Mouse (Mus musculus): Measurements from ENCODE around the gene Speer4e. TPM values are rescaled to one million over a fixed set of nuclear protein-coding genes. Genes with fewer than 3 reads are reported as not detected.
"Not testable (repeated sequence)": the region's sequence is repeated elsewhere in the genome, so short reads cannot be mapped to it uniquely, and the experiment has no call there.

The Speer4e gene
- polyA plus RNA-seq (2015; fragmentation: Nextera tagmentation; extraction: Ambion mirVana): not detected in 2 replicates

- ATAC-seq; H3K36me3 ChIP-seq (ENCODE audit: control insufficient read depth, insufficient read depth, low read length); H3K4me2 ChIP-seq (ENCODE audit: low read length); H3K4me1 ChIP-seq (ENCODE audit: control insufficient read depth, insufficient read depth, low read depth, low read length); H3K27me3 ChIP-seq (replicated peaks; ENCODE audit: control insufficient read depth, insufficient read depth, low read length); H3K27ac ChIP-seq (ENCODE audit: low read depth, low read length); H3K9me3 ChIP-seq (ENCODE audit: control insufficient read depth, low read length); H3K9ac ChIP-seq (ENCODE audit: low read depth, low read length); H3K4me3 ChIP-seq (ENCODE audit: low read length): not testable (repeated sequence)
- WGBS: 43% methylated on average over 1 of the region's 1 CpGs
Measured at GRCm38 (mm10) chr5:14938329-14938728, at the start of gene Speer4e. TSS of gene Speer4e (minus strand) at chr5:14938429.

GRCm38 (mm10) chr5:14986649-14987387 lies 48.6 kb upstream of the Speer4e start:
- not testable (repeated sequence) for H3K9ac ChIP-seq (ENCODE audit: low read depth, low read length); H3K4me3 ChIP-seq (ENCODE audit: low read length); H3K27ac ChIP-seq (ENCODE audit: low read depth, low read length); H3K4me1 ChIP-seq (ENCODE audit: control insufficient read depth, insufficient read depth, low read depth, low read length); H3K36me3 ChIP-seq (ENCODE audit: control insufficient read depth, insufficient read depth, low read length); H3K9me3 ChIP-seq (ENCODE audit: control insufficient read depth, low read length); H3K4me2 ChIP-seq (ENCODE audit: low read length); H3K27me3 ChIP-seq (replicated peaks; ENCODE audit: control insufficient read depth, insufficient read depth, low read length); ATAC-seq
- 43% methylated on average over 5 of the region's 6 CpGs for WGBS

- no CpG with 5 or more reads among the region's 1 CpGs for WGBS
- H3K4me3 ChIP-seq (ENCODE audit: low read length); H3K27me3 ChIP-seq (replicated peaks; ENCODE audit: control insufficient read depth, insufficient read depth, low read length); H3K4me1 ChIP-seq (ENCODE audit: control insufficient read depth, insufficient read depth, low read depth, low read length); ATAC-seq; H3K9ac ChIP-seq (ENCODE audit: low read depth, low read length); H3K4me2 ChIP-seq (ENCODE audit: low read length); H3K36me3 ChIP-seq (ENCODE audit: control insufficient read depth, insufficient read depth, low read length); H3K27ac ChIP-seq (ENCODE audit: low read depth, low read length): not testable (repeated sequence)
- peaks cover 20% of the 10 kb centered on the region for H3K9me3 ChIP-seq (ENCODE audit: control insufficient read depth, low read length)
Measured at GRCm38 (mm10) chr5:14978835-14979234, 40.6 kb upstream of the Speer4e start, which contains the start of gene Gm10354. TSS of gene Gm10354 (minus strand) at chr5:14978935.

- not testable (repeated sequence) for H3K4me3 ChIP-seq (ENCODE audit: low read length); H3K27ac ChIP-seq (ENCODE audit: low read depth, low read length); H3K9ac ChIP-seq (ENCODE audit: low read depth, low read length); H3K27me3 ChIP-seq (replicated peaks; ENCODE audit: control insufficient read depth, insufficient read depth, low read length); ATAC-seq; H3K4me2 ChIP-seq (ENCODE audit: low read length); H3K4me1 ChIP-seq (ENCODE audit: control insufficient read depth, insufficient read depth, low read depth, low read length); H3K36me3 ChIP-seq (ENCODE audit: control insufficient read depth, insufficient read depth, low read length)
- WGBS: 77% methylated on average over 4 of the region's 4 CpGs
- H3K9me3 ChIP-seq (ENCODE audit: control insufficient read depth, low read length): peaks cover 16% of the 10 kb centered on the region
Measured at GRCm38 (mm10) chr5:14977368-14977767, 39.1 kb upstream of the Speer4e start.

DNA sequence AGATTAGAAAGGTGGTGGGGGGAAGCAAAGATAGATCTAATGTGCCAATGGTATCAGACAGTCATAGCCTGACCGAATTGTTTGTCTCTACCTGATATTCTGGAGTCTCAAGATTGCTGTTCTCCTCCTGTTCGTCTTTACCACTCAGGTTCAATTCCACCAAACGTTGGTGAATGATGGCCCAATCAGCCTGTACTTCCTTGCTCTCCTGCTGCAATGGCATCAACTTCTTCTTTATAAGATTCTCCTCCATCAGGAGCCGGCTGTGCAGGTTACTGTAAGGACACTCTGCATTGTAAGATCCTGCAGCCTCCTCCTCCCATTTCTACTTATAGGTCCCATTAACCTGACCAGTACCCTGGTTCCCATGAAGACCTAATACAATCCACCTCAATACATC lies 37.1 kb upstream of the Speer4e start:
- H3K27me3 ChIP-seq (replicated peaks; ENCODE audit: control insufficient read depth, insufficient read depth, low read length); ATAC-seq; H3K4me3 ChIP-seq (ENCODE audit: low read length); H3K4me2 ChIP-seq (ENCODE audit: low read length); H3K9ac ChIP-seq (ENCODE audit: low read depth, low read length); H3K36me3 ChIP-seq (ENCODE audit: control insufficient read depth, insufficient read depth, low read length); H3K4me1 ChIP-seq (ENCODE audit: control insufficient read depth, insufficient read depth, low read depth, low read length); H3K27ac ChIP-seq (ENCODE audit: low read depth, low read length): not testable (repeated sequence)
- H3K9me3 ChIP-seq (ENCODE audit: control insufficient read depth, low read length): peaks cover 13% of the 10 kb centered on the region
- 58% methylated on average over 3 of the region's 4 CpGs for WGBS

- H3K9ac ChIP-seq (ENCODE audit: low read depth, low read length); ATAC-seq; H3K36me3 ChIP-seq (ENCODE audit: control insufficient read depth, insufficient read depth, low read length); H3K4me1 ChIP-seq (ENCODE audit: control insufficient read depth, insufficient read depth, low read depth, low read length); H3K4me2 ChIP-seq (ENCODE audit: low read length); H3K4me3 ChIP-seq (ENCODE audit: low read length); H3K9me3 ChIP-seq (ENCODE audit: control insufficient read depth, low read length); H3K27me3 ChIP-seq (replicated peaks; ENCODE audit: control insufficient read depth, insufficient read depth, low read length); H3K27ac ChIP-seq (ENCODE audit: low read depth, low read length): not testable (repeated sequence)
- WGBS: 75% methylated on average over 3 of the region's 3 CpGs
Measured at GRCm38 (mm10) chr5:14972841-14973240, 34.6 kb upstream of the Speer4e start.

GRCm38 (mm10) chr5:14963821-14964220 lies 25.6 kb upstream of the Speer4e start:
- not testable (repeated sequence) for H3K4me1 ChIP-seq (ENCODE audit: control insufficient read depth, insufficient read depth, low read depth, low read length); H3K9ac ChIP-seq (ENCODE audit: low read depth, low read length); ATAC-seq; H3K36me3 ChIP-seq (ENCODE audit: control insufficient read depth, insufficient read depth, low read length); H3K27ac ChIP-seq (ENCODE audit: low read depth, low read length); H3K4me2 ChIP-seq (ENCODE audit: low read length); H3K4me3 ChIP-seq (ENCODE audit: low read length); H3K27me3 ChIP-seq (replicated peaks; ENCODE audit: control insufficient read depth, insufficient read depth, low read length)
- WGBS: 79% methylated on average over 13 of the region's 13 CpGs
- peaks cover 16% of the 10 kb centered on the region for H3K9me3 ChIP-seq (ENCODE audit: control insufficient read depth, low read length)

DNA sequence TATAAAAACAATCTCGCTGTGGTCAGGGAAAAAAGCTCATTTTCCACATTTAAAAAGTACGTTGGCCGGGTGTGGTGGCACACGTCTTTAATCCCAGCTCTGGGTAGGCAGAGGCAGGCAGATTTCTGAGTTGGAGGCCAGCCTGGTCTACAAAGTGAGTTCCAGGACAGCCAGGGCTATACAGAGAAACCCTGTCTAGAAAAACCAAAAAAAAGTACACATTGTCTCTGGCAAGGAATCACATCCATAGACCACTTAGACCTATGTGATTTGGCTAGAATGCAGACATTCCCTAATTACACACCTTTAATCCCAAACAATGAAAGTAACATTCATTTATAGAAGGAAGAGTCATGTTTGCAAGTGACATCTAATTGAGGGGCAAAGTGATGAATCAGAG lies 23.3 kb upstream of the Speer4e start:
- not testable (repeated sequence) for H3K4me2 ChIP-seq (ENCODE audit: low read length); H3K4me1 ChIP-seq (ENCODE audit: control insufficient read depth, insufficient read depth, low read depth, low read length); H3K27ac ChIP-seq (ENCODE audit: low read depth, low read length); H3K9ac ChIP-seq (ENCODE audit: low read depth, low read length); H3K36me3 ChIP-seq (ENCODE audit: control insufficient read depth, insufficient read depth, low read length); H3K4me3 ChIP-seq (ENCODE audit: low read length); H3K27me3 ChIP-seq (replicated peaks; ENCODE audit: control insufficient read depth, insufficient read depth, low read length); ATAC-seq
- H3K9me3 ChIP-seq (ENCODE audit: control insufficient read depth, low read length): peaks cover 16% of the 10 kb centered on the region
- 83% methylated on average over 4 of the region's 4 CpGs for WGBS

DNA sequence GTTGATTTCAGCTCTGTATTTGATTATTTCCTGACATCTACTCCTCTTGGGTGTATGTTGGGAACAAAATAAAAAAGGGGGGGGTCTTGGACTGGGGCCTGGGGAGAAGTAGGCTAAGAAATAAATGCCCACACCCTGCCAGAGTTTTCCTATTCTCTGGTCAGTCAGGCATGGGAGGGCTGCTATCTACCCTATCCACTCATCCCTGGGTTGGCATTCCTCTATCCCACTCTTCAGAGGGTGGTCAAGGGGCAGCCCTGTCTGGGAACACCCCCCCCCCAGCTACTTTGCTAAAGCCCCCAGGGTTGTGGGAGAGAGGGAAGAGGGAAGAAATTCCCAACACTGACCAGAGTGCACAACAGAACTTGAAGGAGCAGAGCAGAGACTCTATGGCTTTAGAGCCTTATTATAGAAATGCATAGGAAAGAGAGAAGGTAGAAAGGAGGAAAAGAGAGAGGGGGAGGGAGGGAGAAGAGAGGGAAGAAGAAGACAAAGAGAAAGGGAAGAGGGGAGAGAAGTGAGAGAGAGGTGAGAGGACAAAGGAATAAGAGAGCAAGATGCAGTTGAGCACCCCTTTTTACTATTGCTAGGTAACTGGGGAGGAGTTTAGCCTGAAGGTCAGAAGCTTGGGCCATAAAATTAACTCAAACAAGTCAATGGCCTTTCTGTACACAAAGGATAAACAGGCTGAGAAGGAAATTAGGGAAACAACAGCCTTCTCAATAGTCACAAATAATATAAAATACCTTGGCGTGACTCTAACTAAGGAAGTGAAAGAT lies 17.9 kb upstream of the Speer4e start:
- not testable (repeated sequence) for H3K9ac ChIP-seq (ENCODE audit: low read depth, low read length); H3K4me1 ChIP-seq (ENCODE audit: control insufficient read depth, insufficient read depth, low read depth, low read length); H3K27me3 ChIP-seq (replicated peaks; ENCODE audit: control insufficient read depth, insufficient read depth, low read length); H3K4me3 ChIP-seq (ENCODE audit: low read length); H3K36me3 ChIP-seq (ENCODE audit: control insufficient read depth, insufficient read depth, low read length); ATAC-seq; H3K4me2 ChIP-seq (ENCODE audit: low read length); H3K27ac ChIP-seq (ENCODE audit: low read depth, low read length)
- 88% methylated on average over 1 of the region's 1 CpGs for WGBS
- H3K9me3 ChIP-seq (ENCODE audit: control insufficient read depth, low read length): peaks cover 11% of the 10 kb centered on the region

Data from hindbrain, embryonic 16.5 days (tissue).